Mouse (Mus musculus) small intestine, adult 2 months (tissue): Measurements from ENCODE around the gene Abca5. TPM values are rescaled to one million over a fixed set of nuclear protein-coding genes. Genes with fewer than 3 reads are reported as not detected.

Source experiments
- H3K27ac ChIP-seq: fragments of 200-500 bp; 2 replicates; pipeline ENCODE4 v1.5.1; 2012; ENCODE audit warnings: low read depth, low read length, control low read depth, inconsistent platforms; ENCODE audit not compliant: insufficient read depth
- H3K27me3 ChIP-seq: fragments of 200-500 bp; 2 replicates; pipeline ENCODE4 v1.6.1; 2012; ENCODE audit warnings: mild to moderate bottlenecking, moderate library complexity, low read length, inconsistent platforms; ENCODE audit not compliant: control insufficient read depth, insufficient read depth
- H3K36me3 ChIP-seq: fragments of 200-500 bp; 2 replicates; pipeline ENCODE4 v1.6.1; 2012; ENCODE audit warnings: mild to moderate bottlenecking, low read length, control low read depth, inconsistent platforms; ENCODE audit not compliant: control insufficient read depth, insufficient read depth
- H3K4me1 ChIP-seq: fragments of 200-500 bp; 2 replicates; pipeline ENCODE4 v1.6.1; 2012; ENCODE audit warnings: low read length, inconsistent platforms, mixed read lengths; ENCODE audit not compliant: control insufficient read depth, insufficient read depth, insufficient read length
- H3K4me3 ChIP-seq: fragments of 200-500 bp; 2 replicates; pipeline ENCODE4 v1.5.1; 2012; ENCODE audit warnings: low read depth, mild to moderate bottlenecking, control low read depth, inconsistent platforms, low read length, moderate library complexity
- CTCF ChIP-seq: fragments of 200-500 bp; IDR thresholded peaks from 2 replicates; pipeline ENCODE4 v1.5.1; 2012; ENCODE audit warnings: low read depth, mild to moderate bottlenecking, control low read depth, inconsistent platforms, low read length, moderate library complexity, mixed read lengths; ENCODE audit not compliant: insufficient replicate concordance, insufficient read length; ENCODE audit errors: extremely low read depth
- POLR2A ChIP-seq: fragments of 200-500 bp; IDR thresholded peaks from 2 replicates; pipeline ENCODE4 v1.6.1; 2012; ENCODE audit warnings: low read depth, mild to moderate bottlenecking, control low read depth, inconsistent platforms, low read length, moderate library complexity
- WGBS: fragments of 180-500 bp; shearing (Covaris S2); methylation state at CpG from one replicate; pipeline ENCODE4 v1.1.7; 2018; 5-methylcytosine and 5-hydroxymethylcytosine counted together
- polyA plus RNA-seq: library from polyadenylated mRNA; depleted of rRNA; stranded (reverse); fragments of >200 nt; gene quantifications from 2 replicates; pipeline ENCODE4 v1.2.3, GENCODE M21; 2012

Abca5 gene
- polyA plus RNA-seq, 1 experiment: 0.11 TPM

DNA sequence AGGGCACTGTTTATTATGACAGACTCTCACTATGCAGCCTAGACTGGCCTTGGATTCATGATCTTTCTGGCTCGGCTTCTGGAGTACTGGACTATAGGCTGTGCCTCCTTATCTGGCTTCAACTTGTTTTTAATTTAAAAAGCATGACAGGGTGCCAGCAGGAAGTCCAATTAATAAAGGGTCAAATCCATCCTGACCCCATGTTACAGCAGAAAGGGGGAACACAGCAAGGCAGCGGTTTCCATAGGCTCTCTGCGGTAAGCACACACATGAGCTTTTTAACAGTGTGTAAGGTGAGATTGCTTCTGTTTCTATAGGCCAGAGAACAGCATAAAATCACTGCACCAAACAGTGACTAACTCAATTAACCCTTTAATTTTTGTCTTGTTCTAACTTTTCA lies 34.1 kb downstream of the Abca5 start:
- TF ChIP-seq CTCF (no peak), POLR2A (no peak)
- 84% methylated on average over 3 of the region's 3 CpGs for WGBS
- Histone ChIP-seq H3K4me1 (no peaks in the 10 kb centered on the region), H3K27ac (no peak overlapping the region), H3K36me3 (no peaks in the 10 kb centered on the region), H3K4me3 (no peak overlapping the region), H3K27me3 (no peaks in the 10 kb centered on the region)

DNA sequence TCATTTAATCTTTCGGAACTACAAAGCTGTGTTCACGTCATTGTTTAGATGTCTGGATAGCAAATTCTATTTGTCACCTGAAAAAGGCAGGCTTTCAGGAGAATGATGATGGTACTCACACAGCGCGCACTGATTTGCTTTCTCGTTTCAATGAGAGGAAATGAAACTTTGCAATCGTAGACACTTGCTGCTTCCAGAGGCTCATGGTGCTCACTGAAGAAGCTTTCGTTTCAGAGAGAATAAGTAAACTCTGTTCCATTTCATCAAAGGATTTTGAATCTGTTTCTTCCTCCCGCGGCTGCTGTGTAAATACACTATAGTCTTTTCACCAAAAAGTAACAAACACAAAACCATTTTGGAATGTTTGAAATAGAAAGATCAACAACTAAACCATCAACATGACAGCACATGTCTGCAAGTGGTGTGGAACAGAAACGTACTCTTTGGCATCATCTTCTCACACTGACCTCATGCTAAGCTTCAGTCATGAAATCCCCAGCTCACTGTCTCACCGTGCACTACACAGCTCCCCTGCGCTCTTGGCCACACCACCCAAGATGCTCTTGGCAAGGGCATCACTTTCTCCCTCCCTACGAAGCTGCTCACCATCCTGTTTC lies 39.5 kb downstream of the Abca5 start:
- Histone ChIP-seq H3K4me1 (no peaks in the 10 kb centered on the region), H3K36me3 (no peaks in the 10 kb centered on the region), H3K27ac (no peak overlapping the region), H3K4me3 (no peak overlapping the region), H3K27me3 (no peaks in the 10 kb centered on the region)
- TF ChIP-seq CTCF: no peak
- no peak for TF ChIP-seq POLR2A
- WGBS: 72% methylated on average over 13 of the region's 13 CpGs

- TF ChIP-seq POLR2A (no peak), CTCF (no peak)
- no peaks in the 10 kb centered on the region for H3K36me3 ChIP-seq
- WGBS: 70% methylated on average over 2 of the region's 2 CpGs
- no peaks in the 10 kb centered on the region for H3K27me3 ChIP-seq
- H3K27ac ChIP-seq: no peak overlapping the region
- H3K4me1 ChIP-seq: no peaks in the 10 kb centered on the region
- H3K4me3 ChIP-seq: no peak overlapping the region
Observed at GRCm38 (mm10) chr11:110290586-110290985, 46.9 kb downstream of the Abca5 start.

DNA sequence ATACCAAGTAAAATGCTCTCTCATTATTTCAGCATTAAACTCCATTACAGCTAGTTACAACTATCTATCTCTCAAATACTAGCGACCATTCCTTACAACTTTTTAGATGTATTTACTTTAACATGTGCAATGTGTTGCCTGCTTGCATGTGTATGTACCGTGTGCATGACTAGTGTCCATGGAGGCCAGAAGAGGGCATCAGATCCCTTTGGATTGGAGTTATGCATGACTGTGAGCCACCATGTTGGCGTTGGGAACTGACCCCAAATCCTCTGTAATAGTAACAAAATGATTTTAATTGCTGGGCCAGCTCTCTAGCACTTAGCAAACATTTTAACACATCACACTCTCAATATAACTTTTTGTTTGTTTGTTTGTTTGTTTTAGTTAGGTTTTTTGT lies 49.1 kb downstream of the Abca5 start:
- Histone ChIP-seq H3K36me3 (no peaks in the 10 kb centered on the region), H3K27ac (no peak overlapping the region), H3K4me3 (no peak overlapping the region), H3K27me3 (no peaks in the 10 kb centered on the region; the same call in 1 of the 2 replicates), H3K4me1 (no peaks in the 10 kb centered on the region)
- no peak for TF ChIP-seq POLR2A
- TF ChIP-seq CTCF: no peak
- 82% methylated on average over 3 of the region's 3 CpGs for WGBS

GRCm38 (mm10) chr11:110287694-110288093 lies 49.8 kb downstream of the Abca5 start:
- 62% methylated on average over 9 of the region's 9 CpGs for WGBS
- Histone ChIP-seq H3K4me1 (no peaks in the 10 kb centered on the region), H3K4me3 (no peak overlapping the region), H3K27me3 (no peaks in the 10 kb centered on the region; the same call in 1 of the 2 replicates), H3K27ac (no peak overlapping the region), H3K36me3 (no peaks in the 10 kb centered on the region)
- no peak for TF ChIP-seq POLR2A

DNA sequence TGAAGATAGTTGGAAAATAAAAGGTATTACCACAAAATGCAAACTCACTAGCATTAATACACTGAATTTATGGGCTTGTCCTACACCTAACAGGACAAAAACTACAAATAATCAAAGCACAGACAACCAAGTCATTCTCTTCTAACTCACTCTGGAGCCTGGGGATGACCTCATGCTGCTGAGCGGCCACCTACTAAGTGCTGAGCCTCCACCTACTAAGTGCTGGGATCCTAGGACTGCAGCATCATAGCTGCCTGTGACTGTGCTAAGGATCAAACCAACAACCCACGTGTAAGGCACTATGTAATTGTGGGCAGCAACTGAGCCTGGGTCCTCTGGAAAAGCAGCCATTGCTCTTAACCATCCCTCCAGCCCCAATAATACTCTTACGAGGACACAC lies 51.2 kb downstream of the Abca5 start:
- Histone ChIP-seq H3K27ac (no peak overlapping the region), H3K4me3 (no peak overlapping the region), H3K4me1 (no peaks in the 10 kb centered on the region), H3K27me3 (no peaks in the 10 kb centered on the region; the same call in 1 of the 2 replicates), H3K36me3 (no peaks in the 10 kb centered on the region)
- 85% methylated on average over 3 of the region's 3 CpGs for WGBS
- no peak for TF ChIP-seq POLR2A
- no peak for TF ChIP-seq CTCF

GRCm38 (mm10) chr11:110284849-110285248 lies 52.7 kb downstream of the Abca5 start:
- no peaks in the 10 kb centered on the region for H3K36me3 ChIP-seq
- H3K4me3 ChIP-seq: no peak overlapping the region
- 61% methylated on average over 10 of the region's 10 CpGs for WGBS
- no peaks in the 10 kb centered on the region for H3K4me1 ChIP-seq
- TF ChIP-seq CTCF (no peak), POLR2A (no peak)
- no peak overlapping the region for H3K27ac ChIP-seq
- no peaks in the 10 kb centered on the region; the same call in 1 of the 2 replicates for H3K27me3 ChIP-seq
